In the genomic region with DNA sequence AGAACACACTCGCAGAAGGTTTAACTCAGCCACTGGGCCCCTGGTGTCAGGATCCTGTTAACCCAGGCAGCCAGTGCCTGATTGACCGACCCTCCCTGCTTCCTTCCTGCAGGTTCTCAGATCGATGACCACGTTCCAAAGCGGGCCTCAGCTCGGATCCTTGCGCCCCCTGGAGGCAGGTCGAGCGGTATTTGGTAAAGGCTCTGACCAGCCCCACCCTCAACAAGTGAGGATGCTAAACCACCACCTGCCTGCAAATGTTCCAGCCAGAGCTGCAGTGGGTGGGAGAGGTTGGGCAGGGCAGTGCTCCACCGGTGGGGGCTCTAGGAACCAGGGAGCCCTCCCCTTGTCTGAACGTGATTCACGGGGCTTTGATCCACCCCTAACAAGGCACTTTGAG, we compare ENCODE assay signal across 8 mouse cellular contexts. TPM values are rescaled to one million over a fixed set of nuclear protein-coding genes. Genes with fewer than 3 reads are reported as not detected.
DNase-seq lines count a peak whose midpoint lies in the region; ATAC-seq and TF ChIP-seq lines count a peak whose summit lies in the region.

No protein-coding gene starts in this region.

- TF ChIP-seq EP300 in lung, postnatal 0 days (IDR thresholded peaks at IDR 0.05) = no peak

- ATAC-seq in forebrain, postnatal 0 days = peak; percentile 56
- ATAC-seq in lung, postnatal 0 days = peak; percentile 65

- no peak overlapping the region for H3K9ac ChIP-seq in ES-E14 (ENCODE audit: insufficient read depth, low read depth, low read length, poor library complexity, severe bottlenecking)
- H3K9ac ChIP-seq in forebrain, postnatal 0 days = 0 out of 2 replicates have a peak overlapping the region, but pooled peaks have one; percentile 6
- no peak overlapping the region for H3K9ac ChIP-seq in lung, postnatal 0 days (replicated peaks; ENCODE audit: low read depth)

- no peaks in the 10 kb centered on the region for H3K9me3 ChIP-seq in ES-E14 (ENCODE audit: control insufficient read depth, insufficient read depth, low read depth, low read length)
- H3K9me3 ChIP-seq in forebrain, postnatal 0 days (ENCODE audit: low read length) = no peaks in the 10 kb centered on the region
- no peaks in the 10 kb centered on the region for H3K9me3 ChIP-seq in lung, postnatal 0 days (ENCODE audit: low read length)

- H3K36me3 ChIP-seq in ES-E14 (ENCODE audit: control insufficient read depth, insufficient read depth, low read length, poor library complexity, severe bottlenecking) = no peaks in the 10 kb centered on the region; the same call in 1 of the 2 replicates
- peaks cover 79% of the 10 kb centered on the region for H3K36me3 ChIP-seq in forebrain, postnatal 0 days (ENCODE audit: insufficient read depth)
- no peaks in the 10 kb centered on the region for H3K36me3 ChIP-seq in lung, postnatal 0 days (ENCODE audit: insufficient read depth, low read length)

- no peaks in the 10 kb centered on the region for H3K27me3 ChIP-seq in forebrain, postnatal 0 days (ENCODE audit: insufficient read depth, low read length)
- H3K27me3 ChIP-seq in lung, postnatal 0 days (replicated peaks; ENCODE audit: insufficient read depth, low read length) = no peaks in the 10 kb centered on the region

- 14% methylated on average over 12 of the region's 12 CpGs for WGBS in forebrain, postnatal 0 days
- 13% methylated on average over 12 of the region's 12 CpGs for WGBS in lung, postnatal 0 days

- TF ChIP-seq CTCF in forebrain, postnatal 0 days (IDR thresholded peaks at IDR 0.05; ENCODE audit: low read depth) = peak; percentile 86
- TF ChIP-seq CTCF in lung, postnatal 0 days (IDR thresholded peaks at IDR 0.05) = peak; percentile 89

- peak; percentile 80 for DNase-seq in ES-E14 (ENCODE audit: low read depth, low spot score)
- peak; percentile 72 for DNase-seq in cerebellum, adult 11 months
- peak; percentile 76 for DNase-seq in forebrain, postnatal 0 days
- peak; percentile 79 to 86 for DNase-seq in heart, postnatal 36 days
- DNase-seq in layer of hippocampus, adult 9-11 months = peak; percentile 56
- peak; percentile 66 for DNase-seq in lung, postnatal 0 days (ENCODE audit: low spot score)
- peak; percentile 82 for DNase-seq in retina, postnatal 1 day
- DNase-seq in thymus, postnatal 4 days = peak; percentile 90

- H3K4me1 ChIP-seq in ES-E14 (ENCODE audit: control insufficient read depth in 2 of 2, insufficient read depth in 2 of 2, low read length in 2 of 2, poor library complexity in 1 of 2) = no peaks in the 10 kb centered on the region
- no peaks in the 10 kb centered on the region for H3K4me1 ChIP-seq in forebrain, postnatal 0 days (ENCODE audit: insufficient read depth)
- H3K4me1 ChIP-seq in lung, postnatal 0 days (ENCODE audit: insufficient read depth, low read depth, low read length) = no peaks in the 10 kb centered on the region

- in situ Hi-C loops in ES-E14 (cut with MboI; ENCODE audit: low sequenced_read_pairs in 2 of 2, unreplicated experiment in 2 of 2) = no loop called here

- H3K4me3 ChIP-seq in ES-E14 (ENCODE audit: insufficient read depth in 1 of 2, low read depth in 1 of 2, low read length in 2 of 2, poor library complexity in 1 of 2, severe bottlenecking in 1 of 2) = no peak overlapping the region
- no peak overlapping the region for H3K4me3 ChIP-seq in forebrain, postnatal 0 days (ENCODE audit: low read depth, low read length)
- H3K4me3 ChIP-seq in lung, postnatal 0 days (ENCODE audit: low read depth, low read length) = no peak overlapping the region

- intact Hi-C loops in heart, postnatal 36 days (cut with DNase I) = loop anchor here (1.0 kb wide), 1 partner anchor 87 kb away; no protein-coding TSS in a partner anchor

- no peak overlapping the region for H3K27ac ChIP-seq in ES-E14 (ENCODE audit: insufficient read depth, low read depth, low read length, poor library complexity, severe bottlenecking)
- H3K27ac ChIP-seq in forebrain, postnatal 0 days (ENCODE audit: low read depth, low read length) = peak overlapping the region; percentile 5; the same call in 1 of the 2 replicates
- H3K27ac ChIP-seq in lung, postnatal 0 days (ENCODE audit: low read length) = no peak overlapping the region

- H3K4me2 ChIP-seq in forebrain, postnatal 0 days (ENCODE audit: low read depth) = no peak overlapping the region
- H3K4me2 ChIP-seq in lung, postnatal 0 days (replicated peaks; ENCODE audit: low read depth, low read length) = no peak overlapping the region

TF ChIP-seq in ES-E14, 5 proteins besides CTCF, POLR2A, EP300 and RAD21:
- TF ChIP-seq CHD2 (IDR thresholded peaks at IDR 0.05; ENCODE audit: low read depth, low read length) = no peak
- 0 out of 2 replicates have a peak, but pooled peaks have one; percentile 17 for TF ChIP-seq ZC3H11A (IDR thresholded peaks at IDR 0.05; ENCODE audit: borderline replicate concordance, low read depth, low read length)

RNA-seq across cellular contexts. Expression of gene Mapre3, which starts 18.3 kb away (rescaled TPM):
- 2.3 and 3.8 TPM in 2 replicates for total RNA-seq in ES-E14 (2012; rRNA removed)
- total RNA-seq in forebrain, postnatal 0 days (2014; rRNA removed) = 48.2 and 55.0 TPM in 2 replicates
- 113 and 141 TPM in 2 replicates for polyA plus RNA-seq in forebrain, postnatal 0 days (2015; fragmentation: Nextera tagmentation; extraction: Ambion mirVana)
- total RNA-seq in heart, postnatal 36 days (2021) = 10 to 100 TPM; 34.0 to 39.6 TPM
- 23.2 and 27.2 TPM in 2 replicates for polyA plus RNA-seq in lung, postnatal 0 days (2015; fragmentation: Nextera tagmentation; extraction: Ambion mirVana)
